Mouse (Mus musculus) CH12.LX (cell line): ENCODE results near the gene Otor. TPM values are rescaled to one million over a fixed set of nuclear protein-coding genes. Genes with fewer than 3 reads are reported as not detected.

ENCODE experiments used
- DNase-seq: peaks from one replicate; pipeline ENCODE4 v3.0.0-alpha.2; 2013; ENCODE audit errors: extremely low read depth
- H3K27ac ChIP-seq: 2 replicates; pipeline ENCODE4 v1.5.1; 2012; ENCODE audit warnings: low read depth, mild to moderate bottlenecking, control low read depth, moderate library complexity; ENCODE audit not compliant: insufficient read depth
- H3K27me3 ChIP-seq: replicated peaks from 2 replicates; pipeline ENCODE3; 2012; ENCODE audit warnings: inconsistent platforms
- H3K36me3 ChIP-seq, 2 experiments: replicated peaks in 1 of 2; 2 replicates each; pipeline versions ENCODE3 to v1.6.1; 2012; ENCODE audit warnings: inconsistent platforms in 1 of 2, low read length in 1 of 2, mild to moderate bottlenecking in 1 of 2, mixed read lengths in 1 of 2, moderate library complexity in 1 of 2; ENCODE audit not compliant: control insufficient read depth in 1 of 2, insufficient read depth in 1 of 2
- H3K4me1 ChIP-seq, 2 experiments: 2 replicates each; pipeline ENCODE4 v1.6.1; 2012; ENCODE audit warnings: inconsistent platforms in 1 of 2, moderate library complexity in 1 of 2; ENCODE audit not compliant: insufficient read depth in 2 of 2, control insufficient read depth in 1 of 2
- H3K4me2 ChIP-seq: 2 replicates; pipeline ENCODE4 v1.6.1; 2012; ENCODE audit warnings: low read depth, mild to moderate bottlenecking, control low read depth; ENCODE audit not compliant: poor library complexity, insufficient read depth, severe bottlenecking
- H3K4me3 ChIP-seq, 3 experiments: fragments of 150-350 bp in 1 of 3; sonication (generic) in 1 of 3; replicated peaks in 1 of 3; 2 replicates each; pipeline versions ENCODE3 to v1.5.1; 2011 to 2012; ENCODE audit warnings: low read depth in 2 of 3, low read length in 2 of 3, mild to moderate bottlenecking in 2 of 3, moderate library complexity in 2 of 3, control low read depth in 1 of 3, improper control_type of control experiment in 1 of 3, inconsistent platforms in 1 of 3, mixed read lengths in 1 of 3; ENCODE audit not compliant: poor library complexity in 1 of 3
- H3K79me2 ChIP-seq: replicated peaks from 2 replicates; pipeline ENCODE4 v1.6.1; 2012; ENCODE audit warnings: mild to moderate bottlenecking, moderate library complexity; ENCODE audit not compliant: control insufficient read depth, poor library complexity, insufficient read depth, severe bottlenecking; ENCODE audit errors: extremely low read depth
- H3K9ac ChIP-seq: 2 replicates; pipeline ENCODE4 v1.6.1; 2012; ENCODE audit warnings: low read depth, mild to moderate bottlenecking, control low read depth, moderate library complexity; ENCODE audit not compliant: insufficient read depth
- H3K9me3 ChIP-seq: replicated peaks from 2 replicates; pipeline ENCODE3; 2012; ENCODE audit warnings: low read length, inconsistent platforms, mixed read lengths
- BHLHE40 ChIP-seq: IDR thresholded peaks from 2 replicates; pipeline ENCODE4 v1.6.1; 2011; ENCODE audit warnings: mild to moderate bottlenecking, low read depth, low read length, improper control_type of control experiment
- CHD2 ChIP-seq: IDR thresholded peaks from 2 replicates; pipeline ENCODE4 v1.6.1; 2011; ENCODE audit warnings: low read length, improper control_type of control experiment
- E2F4 ChIP-seq: IDR thresholded peaks from 2 replicates; pipeline ENCODE4 v1.6.1; 2011; ENCODE audit warnings: low read depth, low read length, improper control_type of control experiment; ENCODE audit not compliant: insufficient replicate concordance
- ELF1 ChIP-seq: IDR thresholded peaks from 2 replicates; pipeline ENCODE4 v1.6.1; 2014; ENCODE audit warnings: low read depth, mild to moderate bottlenecking, inconsistent platforms, low read length, improper control_type of control experiment
- ETS1 ChIP-seq: conservative IDR thresholded peaks from 2 replicates; pipeline ENCODE4 v1.6.1; 2012; ENCODE audit warnings: low read depth, mild to moderate bottlenecking, inconsistent platforms, low read length, improper control_type of control experiment, moderate library complexity
- GABPA ChIP-seq: IDR thresholded peaks from 2 replicates; pipeline ENCODE4 v1.6.1; 2012; ENCODE audit warnings: low read depth, low read length, improper control_type of control experiment, inconsistent platforms; ENCODE audit not compliant: insufficient replicate concordance
- HCFC1 ChIP-seq: IDR thresholded peaks from 2 replicates; pipeline ENCODE4 v1.6.1; 2012; ENCODE audit warnings: low read depth, mild to moderate bottlenecking, inconsistent platforms, low read length, improper control_type of control experiment
- JUND ChIP-seq: conservative IDR thresholded peaks from 2 replicates; pipeline ENCODE4 v1.6.1; 2011; ENCODE audit warnings: low read depth, low read length, improper control_type of control experiment
- KAT2A ChIP-seq: IDR thresholded peaks from 2 replicates; pipeline ENCODE4 v1.6.1; 2012; ENCODE audit warnings: low read length, improper control_type of control experiment, inconsistent platforms; ENCODE audit not compliant: insufficient replicate concordance
- MAZ ChIP-seq: IDR thresholded peaks from 2 replicates; pipeline ENCODE4 v1.6.1; 2012; ENCODE audit warnings: low read depth, mild to moderate bottlenecking, inconsistent platforms, low read length, improper control_type of control experiment, moderate library complexity
- NRF1 ChIP-seq: IDR thresholded peaks from 2 replicates; pipeline ENCODE4 v1.6.1; 2014; ENCODE audit warnings: low read depth, mild to moderate bottlenecking, inconsistent platforms, low read length, improper control_type of control experiment, moderate library complexity
- POLR2AphosphoS2 ChIP-seq: IDR thresholded peaks from 2 replicates; pipeline ENCODE4 v1.6.1; 2011; ENCODE audit warnings: low read depth, low read length, improper control_type of control experiment
- RAD21 ChIP-seq: IDR thresholded peaks from 2 replicates; pipeline ENCODE4 v1.6.1; 2011; ENCODE audit warnings: low read depth, mild to moderate bottlenecking, low read length, improper control_type of control experiment, moderate library complexity
- RCOR1 ChIP-seq: conservative IDR thresholded peaks from 2 replicates; pipeline ENCODE4 v1.6.1; 2012; ENCODE audit warnings: low read depth, mild to moderate bottlenecking, inconsistent platforms, low read length, improper control_type of control experiment
- SIN3A ChIP-seq: IDR thresholded peaks from 2 replicates; pipeline ENCODE4 v1.6.1; 2012; ENCODE audit warnings: low read length, improper control_type of control experiment, inconsistent platforms
- SMC3 ChIP-seq: IDR thresholded peaks from 2 replicates; pipeline ENCODE4 v1.6.1; 2011; ENCODE audit warnings: low read depth, low read length, improper control_type of control experiment
- TBP ChIP-seq: conservative IDR thresholded peaks from 2 replicates; pipeline ENCODE4 v1.6.1; 2011; ENCODE audit warnings: low read depth, low read length, improper control_type of control experiment
- TCF12 ChIP-seq: IDR thresholded peaks from 2 replicates; pipeline ENCODE4 v1.6.1; 2014; ENCODE audit warnings: low read depth, mild to moderate bottlenecking, inconsistent platforms, low read length, improper control_type of control experiment
- USF1 ChIP-seq: IDR thresholded peaks from 2 replicates; pipeline ENCODE4 v1.6.1; 2014; ENCODE audit warnings: low read depth, mild to moderate bottlenecking, inconsistent platforms, low read length, improper control_type of control experiment
- USF2 ChIP-seq: conservative IDR thresholded peaks from 2 replicates; pipeline ENCODE4 v1.6.1; 2011; ENCODE audit warnings: low read depth, low read length, improper control_type of control experiment
- ZC3H11A ChIP-seq: IDR thresholded peaks from 2 replicates; pipeline ENCODE4 v1.6.1; 2012; ENCODE audit warnings: low read depth, mild to moderate bottlenecking, inconsistent platforms, low read length, improper control_type of control experiment
- ZNF384 ChIP-seq: IDR thresholded peaks from 2 replicates; pipeline ENCODE4 v1.6.1; 2012; ENCODE audit warnings: low read depth, low read length, improper control_type of control experiment, inconsistent platforms
- dilution Hi-C: fragments of 300-500 bp; cut with MboI; formaldehyde crosslinking; loops from 2 replicates; pipeline ENCODE4 v1.14.3; 2020; ENCODE audit warnings: low sequenced_read_pairs; ENCODE audit not compliant: extremely low pct_unique_long_range_greater_than_20kb, extremely low pct_ligation_motif_present
- in situ Hi-C: fragments of 300-500 bp; cut with MboI; formaldehyde crosslinking; loops from 3 replicates; pipeline ENCODE4 v1.14.3; 2019; ENCODE audit warnings: low sequenced_read_pairs, low pct_ligation_motif_present, low pct_unique_long_range_greater_than_20kb, mixed read lengths
- polyA plus RNA-seq: library from polyadenylated mRNA; unstranded; fragments of >175 nt; gene quantifications from 2 replicates; pipeline ENCODE4 v1.2.1, GENCODE M21; 2012; ENCODE audit warnings: low read depth; ENCODE audit not compliant: insufficient read length
- total RNA-seq, 2 experiments: library from RNA; depleted of rRNA; stranded (reverse); fragments of 300-350 nt in 1 of 2; fragments of >200 nt in 1 of 2; gene quantifications; 2 replicates each; pipeline ENCODE4 v1.2.3; 2012 to 2014

Gene Otor
- total and polyA plus RNA-seq, 3 experiments: not detected

DNA sequence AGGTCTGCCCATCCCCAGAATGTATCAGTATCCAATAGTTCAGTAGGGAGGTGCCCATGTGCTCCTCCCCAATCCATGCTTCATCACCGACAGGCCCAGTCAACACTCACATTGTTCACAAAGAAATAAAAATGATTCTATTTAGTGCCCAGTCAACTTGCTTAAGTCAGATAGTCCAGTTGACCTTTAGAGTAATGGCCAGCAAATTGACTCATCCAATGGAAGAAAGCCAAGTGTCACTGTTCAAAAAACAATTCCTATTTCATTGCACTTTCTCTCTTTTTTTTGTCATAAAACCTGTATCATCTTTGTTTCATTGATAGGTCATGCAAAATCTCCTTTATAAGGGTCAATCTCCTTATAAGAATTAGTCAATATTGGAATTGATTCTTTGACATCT lies 36.7 kb upstream of the Otor start:
- in situ Hi-C loops (no loop called here), dilution Hi-C loops (no loop called here)
- H3K36me3 ChIP-seq: no peaks in the 10 kb centered on the region
- no peaks in the 10 kb centered on the region for H3K9me3 ChIP-seq
- DNase-seq: no peak
- H3K4me3 ChIP-seq: no peak overlapping the region
- TF ChIP-seq ELF1: no peak
- no peak for TF ChIP-seq GABPA
- no peak for TF ChIP-seq TCF12
- no peak for TF ChIP-seq ETS1
- TF ChIP-seq USF2: no peak
- no peak for TF ChIP-seq HCFC1
- TF ChIP-seq, all 38 proteins: peak for 0
- Histone ChIP-seq H3K9ac (no peak overlapping the region), H3K79me2 (no peaks in the 10 kb centered on the region), H3K4me2 (no peak overlapping the region), H3K27ac (no peak overlapping the region), H3K4me1 (no peaks in the 10 kb centered on the region), H3K27me3 (no peaks in the 10 kb centered on the region)

DNA sequence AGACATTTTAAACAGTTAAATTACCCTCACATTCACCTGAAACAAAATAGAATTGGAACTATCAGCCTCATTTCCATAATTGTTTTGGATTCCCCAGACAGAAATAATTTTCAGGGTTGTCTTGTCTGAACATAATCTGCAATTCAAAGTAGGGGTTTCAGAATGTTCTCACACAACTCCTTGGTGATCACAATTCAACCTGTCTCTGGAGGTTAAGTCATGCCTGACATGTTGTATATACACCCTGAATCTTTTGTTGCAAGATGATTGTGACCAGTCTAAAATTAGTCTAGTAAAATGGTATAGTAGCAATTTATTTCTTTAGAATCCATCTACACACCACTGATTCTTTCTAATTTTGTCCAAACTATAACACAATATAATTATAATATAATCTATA lies 23.0 kb upstream of the Otor start:
- in situ Hi-C loops: loop anchor here (25.0 kb wide), 1 partner anchor 193 kb away; no protein-coding TSS in a partner anchor
- Histone ChIP-seq H3K4me2 (no peak overlapping the region), H3K79me2 (no peaks in the 10 kb centered on the region), H3K9ac (no peak overlapping the region), H3K4me1 (peaks cover 0 to 7% of the 10 kb centered on the region in 2 experiments; a peak in 1 of 4 replicates), H3K27me3 (peaks cover 6% of the 10 kb centered on the region), H3K9me3 (no peaks in the 10 kb centered on the region), H3K27ac (no peak overlapping the region), H3K4me3 (no peak overlapping the region), H3K36me3 (no peaks in the 10 kb centered on the region)
- dilution Hi-C loops: no loop called here
- no peak for TF ChIP-seq BHLHE40
- no peak for TF ChIP-seq CHD2
- TF ChIP-seq RCOR1: no peak
- TF ChIP-seq USF1: no peak
- no peak for TF ChIP-seq KAT2A
- TF ChIP-seq POLR2AphosphoS2: no peak
- no peak for TF ChIP-seq ZNF384
- TF ChIP-seq SIN3A: no peak
- peak; percentile 40 for DNase-seq

DNA sequence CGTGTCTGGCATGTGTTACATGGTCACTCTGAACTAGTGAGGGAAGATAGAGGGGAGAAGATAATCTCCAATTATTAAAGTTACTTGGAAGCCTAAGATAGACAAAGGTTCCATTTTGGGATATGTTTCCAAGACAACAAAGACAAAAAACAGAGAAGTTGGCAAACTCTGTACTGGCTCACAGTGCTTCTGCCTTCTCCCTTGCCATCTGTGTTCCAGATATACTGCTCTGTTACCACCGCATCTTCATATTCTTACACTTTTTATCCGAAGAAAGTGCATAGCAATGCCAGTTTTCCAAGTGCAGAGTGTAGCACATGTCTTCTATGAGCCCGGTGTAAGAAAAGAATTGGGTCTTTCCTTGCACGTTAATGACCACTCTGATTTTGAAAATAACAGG lies 21.5 kb upstream of the Otor start:
- Histone ChIP-seq H3K9ac (no peak overlapping the region), H3K27me3 (peaks cover 6% of the 10 kb centered on the region), H3K79me2 (no peaks in the 10 kb centered on the region), H3K27ac (no peak overlapping the region), H3K36me3 (no peaks in the 10 kb centered on the region), H3K9me3 (no peaks in the 10 kb centered on the region), H3K4me2 (no peak overlapping the region), H3K4me1 (peaks cover 0 to 7% of the 10 kb centered on the region in 2 experiments; a peak in 1 of 4 replicates), H3K4me3 (no peak overlapping the region)
- no peak for DNase-seq
- in situ Hi-C loops (loop anchor here (25.0 kb wide), 1 partner anchor 194 kb away; no protein-coding TSS in a partner anchor), dilution Hi-C loops (no loop called here)
- no peak for TF ChIP-seq TBP
- no peak for TF ChIP-seq KAT2A
- TF ChIP-seq ZC3H11A: no peak
- TF ChIP-seq E2F4: no peak
- no peak for TF ChIP-seq JUND
- no peak for TF ChIP-seq SIN3A
- no peak for TF ChIP-seq MAZ
- TF ChIP-seq BHLHE40: no peak
- no peak for TF ChIP-seq ETS1
- TF ChIP-seq HCFC1: no peak
- no peak for TF ChIP-seq USF1
- no peak for TF ChIP-seq NRF1
- no peak for TF ChIP-seq SMC3
- no peak for TF ChIP-seq RAD21
- TF ChIP-seq GABPA: no peak
